Comparison of ENCODE assay signal across 8 mouse cellular contexts in the genomic region with DNA sequence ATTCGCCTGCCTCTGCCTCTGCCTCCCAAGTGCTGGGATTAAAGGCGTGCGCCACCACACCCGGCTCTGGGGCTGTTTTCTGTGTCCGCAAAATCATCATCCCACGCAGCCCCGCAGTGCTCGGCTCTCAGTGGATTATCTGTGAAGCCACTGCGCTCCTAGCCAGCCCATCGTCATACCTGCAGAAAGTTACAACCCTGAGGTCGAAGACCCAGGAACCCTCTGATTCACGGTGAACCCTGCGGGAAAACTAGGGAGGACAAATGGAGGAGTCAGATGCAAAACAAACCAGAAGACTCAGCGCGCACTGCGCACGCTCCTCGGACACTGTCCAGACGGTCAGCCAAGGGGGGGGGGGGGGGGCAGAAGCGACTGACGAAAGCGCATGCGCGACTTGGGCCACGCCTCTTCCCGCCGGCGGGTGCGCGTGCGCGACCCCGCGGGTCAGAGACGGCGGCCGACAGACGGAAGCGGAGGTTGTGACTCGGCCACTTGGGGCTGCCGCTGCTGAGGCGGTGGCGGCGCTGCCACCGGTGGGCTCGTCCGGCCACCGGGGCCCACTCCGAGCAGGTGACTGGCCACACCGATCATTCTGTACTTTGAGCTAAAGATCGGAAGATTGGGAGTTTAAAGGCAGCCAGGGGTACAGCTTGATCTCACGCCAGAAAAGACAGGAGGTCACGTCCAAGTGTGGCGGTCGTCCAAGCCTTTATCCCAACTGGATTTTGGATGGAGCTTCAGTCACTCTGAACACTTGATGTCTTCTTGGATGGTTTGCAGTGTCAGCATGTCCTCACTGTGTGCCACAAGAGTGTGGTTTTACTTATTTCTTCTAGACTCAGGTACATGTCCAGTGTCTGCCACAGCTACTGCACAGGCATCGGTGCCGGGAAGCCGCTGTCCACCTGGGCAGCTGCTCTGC. TPM values are rescaled to one million over a fixed set of nuclear protein-coding genes. Genes with fewer than 3 reads are reported as not detected.
DNase-seq lines count a peak whose midpoint lies in the region; ATAC-seq and TF ChIP-seq lines count a peak whose summit lies in the region.

Acad12 (minus strand) TSS at position 347 of the 922 bp plus-strand sequence.

- no peaks in the 10 kb centered on the region for H3K27me3 ChIP-seq in embryonic facial prominence, embryonic 12.5 days
- H3K27me3 ChIP-seq in limb, embryonic 10.5 days (ENCODE audit: low read depth, poor library complexity, severe bottlenecking) = no peaks in the 10 kb centered on the region
- no peaks in the 10 kb centered on the region for H3K27me3 ChIP-seq in midbrain, embryonic 12.5 days
- no peaks in the 10 kb centered on the region for H3K27me3 ChIP-seq in small intestine, adult 2 months (ENCODE audit: control insufficient read depth, insufficient read depth, low read length)

- TF ChIP-seq POLR2A in small intestine, adult 2 months (IDR thresholded peaks at IDR 0.05; ENCODE audit: low read depth, low read length) = peak; percentile 89

- H3K9me3 ChIP-seq in embryonic facial prominence, embryonic 12.5 days = no peaks in the 10 kb centered on the region
- H3K9me3 ChIP-seq in limb, embryonic 10.5 days (replicated peaks) = no peaks in the 10 kb centered on the region
- H3K9me3 ChIP-seq in midbrain, embryonic 12.5 days = no peaks in the 10 kb centered on the region

- peak; percentile 91 for DNase-seq in 3134 (ENCODE audit: extremely low read depth, insufficient read length, low spot score)
- DNase-seq in adrenal gland, postnatal 36 days = peak; percentile 90 to 92
- DNase-seq in heart, adult 11 months = peak; percentile 99
- DNase-seq in kidney, adult 11 months = peak; percentile 83
- peak; percentile 97 for DNase-seq in limb, embryonic 10.5 days (ENCODE audit: low spot score)

- peak within 1 kb of the TSS; percentile 70 for H3K4me2 ChIP-seq in embryonic facial prominence, embryonic 12.5 days (replicated peaks)
- peak within 1 kb of the TSS; percentile 77 for H3K4me2 ChIP-seq in midbrain, embryonic 12.5 days (replicated peaks)

- WGBS in embryonic facial prominence, embryonic 12.5 days = 1% methylated on average over 56 of the region's 58 CpGs
- WGBS in limb, embryonic 10.5 days = 1% methylated on average over 58 of the region's 58 CpGs
- WGBS in midbrain, embryonic 12.5 days = 1% methylated on average over 56 of the region's 58 CpGs
- under 1% methylated on average over 58 of the region's 58 CpGs for WGBS in small intestine, adult 2 months

- H3K9ac ChIP-seq in embryonic facial prominence, embryonic 12.5 days = peak within 1 kb of the TSS; percentile 66
- H3K9ac ChIP-seq in midbrain, embryonic 12.5 days (replicated peaks) = peak within 1 kb of the TSS; percentile 90

- no peaks in the 10 kb centered on the region for H3K36me3 ChIP-seq in embryonic facial prominence, embryonic 12.5 days
- 0 out of 2 replicates have a peak, but pooled peaks cover 8% of the 10 kb centered on the region for H3K36me3 ChIP-seq in limb, embryonic 10.5 days
- no peaks in the 10 kb centered on the region for H3K36me3 ChIP-seq in midbrain, embryonic 12.5 days
- H3K36me3 ChIP-seq in small intestine, adult 2 months (ENCODE audit: control insufficient read depth, insufficient read depth, low read length) = no peaks in the 10 kb centered on the region

- ATAC-seq in embryonic facial prominence, embryonic 12.5 days (ENCODE audit: insufficient number of reproducible peaks, insufficient read depth, low FRiP score, low TSS enrichment) = peak; percentile 48
- ATAC-seq in midbrain, embryonic 12.5 days (ENCODE audit: low FRiP score, low read depth) = peak; percentile 89

- H3K4me1 ChIP-seq in embryonic facial prominence, embryonic 12.5 days = peaks cover 8% of the 10 kb centered on the region
- peaks cover 13% of the 10 kb centered on the region for H3K4me1 ChIP-seq in limb, embryonic 10.5 days
- peaks cover 13% of the 10 kb centered on the region for H3K4me1 ChIP-seq in midbrain, embryonic 12.5 days
- peaks cover 2% of the 10 kb centered on the region; the same call in 1 of the 2 replicates for H3K4me1 ChIP-seq in small intestine, adult 2 months (ENCODE audit: control insufficient read depth, insufficient read depth, insufficient read length, low read length)

- peak within 1 kb of the TSS; percentile 67 for H3K27ac ChIP-seq in embryonic facial prominence, embryonic 12.5 days
- H3K27ac ChIP-seq in limb, embryonic 10.5 days = peak within 1 kb of the TSS; percentile 88
- peak within 1 kb of the TSS; percentile 86 for H3K27ac ChIP-seq in midbrain, embryonic 12.5 days (replicated peaks)
- peak within 1 kb of the TSS; percentile 84 for H3K27ac ChIP-seq in small intestine, adult 2 months (ENCODE audit: insufficient read depth, low read depth, low read length)

- peak within 1 kb of the TSS; percentile 78 for H3K4me3 ChIP-seq in embryonic facial prominence, embryonic 12.5 days
- peak within 1 kb of the TSS; percentile 68 for H3K4me3 ChIP-seq in limb, embryonic 10.5 days
- H3K4me3 ChIP-seq in midbrain, embryonic 12.5 days = peak within 1 kb of the TSS; percentile 72
- H3K4me3 ChIP-seq in small intestine, adult 2 months (ENCODE audit: low read depth, low read length) = peak within 1 kb of the TSS; percentile 73

- TF ChIP-seq CTCF in small intestine, adult 2 months (IDR thresholded peaks at IDR 0.05; ENCODE audit: extremely low read depth, insufficient read length, insufficient replicate concordance, low read depth, low read length) = no peak

RNA-seq across cellular contexts. Expression of gene Acad12, which starts in this region (rescaled TPM):
- total RNA-seq in adrenal gland, postnatal 36 days (2021) = 10 to 100 TPM; 19.4 to 23.4 TPM
- polyA plus RNA-seq in embryonic facial prominence, embryonic 12.5 days (2016; fragmentation: Nextera tagmentation; extraction: Ambion mirVana) = 2.1 and 2.5 TPM in 2 replicates
- polyA plus RNA-seq in limb, embryonic 10.5 days (2016; fragmentation: Nextera tagmentation; extraction: Ambion mirVana) = 2.6 and 3.5 TPM in 2 replicates
- polyA plus RNA-seq in midbrain, embryonic 12.5 days (2016; fragmentation: Nextera tagmentation; extraction: Ambion mirVana) = 1.3 and 1.7 TPM in 2 replicates
- 4.4 and 6.7 TPM in 2 replicates for polyA plus RNA-seq in small intestine, adult 2 months (2012; rRNA removed)

Comparison
In these comparisons a context has a peak if more than half of its experiments do, and no peak if none do; other contexts are left out.
1. Peak in every context shown above with its lines: DNase-seq, ATAC-seq, H3K4me3 ChIP-seq and H3K27ac ChIP-seq.